Mouse (Mus musculus) layer of hippocampus, postnatal 10 days (tissue): Measurements from ENCODE around the gene Dis3l2. TPM values are rescaled to one million over a fixed set of nuclear protein-coding genes. Genes with fewer than 3 reads are reported as not detected.
A peak's percentile ranks its signal among the peaks of the same experiment; 100 is the strongest.

Experiments used
- DNase-seq, 2 experiments: peaks; one replicate each; pipeline ENCODE4 v3.0.0; 2021; ENCODE audit warnings: low spot score in 2 of 2
- total RNA-seq, 2 experiments: library from RNA; stranded (reverse); gene quantifications; 2 replicates each; pipeline ENCODE4 v1.2.3; 2021

Gene Dis3l2
- total RNA-seq, 2 experiments from 2014 or later: 27.6 to 28.7 TPM

DNA sequence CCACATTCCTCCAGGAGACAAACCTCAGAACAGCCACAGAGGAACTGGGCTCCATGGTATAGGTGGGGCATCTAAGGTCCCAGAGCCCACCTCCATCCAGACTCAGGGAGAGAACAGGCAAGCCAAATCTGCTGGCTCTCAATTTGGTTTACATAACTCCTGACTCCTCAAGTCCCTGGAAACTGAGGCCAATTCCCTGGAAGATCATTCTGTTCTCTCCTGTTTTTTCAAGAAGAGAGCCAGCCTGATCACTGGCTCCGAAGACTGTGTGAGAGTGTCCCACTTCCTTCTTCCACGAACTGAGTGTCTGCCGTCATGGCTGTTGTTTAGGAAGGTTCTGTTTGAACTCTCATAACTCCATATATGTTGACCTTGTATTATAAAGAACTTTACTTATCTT, 305.5 kb downstream of the Dis3l2 start:
- no peak for DNase-seq

DNA sequence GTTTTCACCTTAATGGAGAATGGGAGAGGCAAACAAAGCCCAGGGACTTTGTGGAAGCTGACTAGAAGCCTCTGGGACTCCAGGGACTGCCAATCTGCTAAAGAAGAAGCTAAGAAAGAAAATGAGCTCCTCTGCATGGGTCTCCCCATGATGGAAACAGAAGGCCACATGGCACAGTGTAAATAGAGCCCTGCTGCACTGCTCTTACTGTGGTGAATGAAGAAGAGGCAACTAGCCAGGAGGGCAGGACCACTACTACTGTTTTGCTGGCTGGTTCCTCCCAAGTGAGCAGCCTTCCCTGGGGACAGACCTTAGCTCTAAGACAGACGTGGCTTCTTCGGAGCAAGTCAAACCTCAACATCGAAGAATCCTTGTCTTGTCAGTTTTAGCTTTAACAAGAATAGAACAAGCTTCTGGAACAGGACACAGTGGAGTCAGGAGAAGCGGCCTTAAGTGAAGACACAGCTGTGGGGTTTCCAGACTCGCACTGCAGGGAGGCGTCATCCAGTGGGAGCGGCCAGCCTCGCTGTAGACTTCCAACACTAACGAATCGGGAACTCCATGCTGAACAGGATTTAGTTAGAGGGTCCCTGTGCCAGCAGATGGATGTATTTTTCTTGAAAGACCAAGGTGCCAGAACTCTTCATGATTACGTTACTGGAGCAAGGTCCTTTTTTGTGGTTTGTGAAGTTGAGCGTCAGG, 307.2 kb downstream of the Dis3l2 start:
- DNase-seq: no peak

DNA sequence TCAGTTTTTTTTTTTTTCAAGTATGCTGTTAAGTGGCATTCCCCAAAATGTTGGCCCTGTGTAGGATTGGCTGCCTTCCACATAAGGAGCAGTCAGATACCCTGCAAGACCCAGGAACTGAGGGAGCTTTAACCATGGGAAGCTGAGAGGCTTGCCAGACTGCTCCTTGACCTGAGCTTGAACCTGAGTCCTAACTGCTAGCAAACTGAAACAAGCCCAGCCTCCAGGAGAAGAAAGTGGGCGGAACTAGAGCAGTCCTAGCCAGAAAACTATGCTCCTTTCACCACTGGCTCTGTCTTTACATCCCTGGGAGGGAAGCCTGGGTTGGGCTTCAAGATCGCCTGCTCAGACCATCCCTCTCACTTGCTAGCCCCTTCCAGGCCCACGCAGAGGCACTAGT, 308.1 kb downstream of the Dis3l2 start:
- DNase-seq: no peak

- no peak for DNase-seq
Observed at GRCm38 (mm10) chr1:87012606-87013005, 309.0 kb downstream of the Dis3l2 start.

- no peak for DNase-seq
Observed at GRCm38 (mm10) chr1:87020714-87021113, 317.1 kb downstream of the Dis3l2 start.

DNA sequence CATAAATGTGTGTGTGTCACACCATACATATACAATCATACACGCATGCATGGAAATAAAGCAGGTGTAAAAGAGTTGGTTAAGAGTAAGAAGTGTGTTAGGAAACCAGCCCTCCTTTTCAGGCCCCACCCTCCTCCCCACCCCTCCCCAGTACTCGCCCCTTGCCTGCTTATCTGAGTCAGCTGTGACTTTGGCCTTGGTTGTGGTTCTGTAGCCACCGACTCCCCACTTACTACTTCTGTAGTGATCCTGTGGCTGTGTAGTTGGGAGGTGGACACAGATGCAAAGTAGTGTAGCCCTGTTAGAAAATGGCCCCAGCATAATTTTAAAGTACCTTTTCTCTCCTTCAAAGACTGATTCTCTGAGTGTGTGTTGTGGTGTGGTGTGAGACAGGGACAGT, 318.0 kb downstream of the Dis3l2 start:
- DNase-seq: no peak

DNA sequence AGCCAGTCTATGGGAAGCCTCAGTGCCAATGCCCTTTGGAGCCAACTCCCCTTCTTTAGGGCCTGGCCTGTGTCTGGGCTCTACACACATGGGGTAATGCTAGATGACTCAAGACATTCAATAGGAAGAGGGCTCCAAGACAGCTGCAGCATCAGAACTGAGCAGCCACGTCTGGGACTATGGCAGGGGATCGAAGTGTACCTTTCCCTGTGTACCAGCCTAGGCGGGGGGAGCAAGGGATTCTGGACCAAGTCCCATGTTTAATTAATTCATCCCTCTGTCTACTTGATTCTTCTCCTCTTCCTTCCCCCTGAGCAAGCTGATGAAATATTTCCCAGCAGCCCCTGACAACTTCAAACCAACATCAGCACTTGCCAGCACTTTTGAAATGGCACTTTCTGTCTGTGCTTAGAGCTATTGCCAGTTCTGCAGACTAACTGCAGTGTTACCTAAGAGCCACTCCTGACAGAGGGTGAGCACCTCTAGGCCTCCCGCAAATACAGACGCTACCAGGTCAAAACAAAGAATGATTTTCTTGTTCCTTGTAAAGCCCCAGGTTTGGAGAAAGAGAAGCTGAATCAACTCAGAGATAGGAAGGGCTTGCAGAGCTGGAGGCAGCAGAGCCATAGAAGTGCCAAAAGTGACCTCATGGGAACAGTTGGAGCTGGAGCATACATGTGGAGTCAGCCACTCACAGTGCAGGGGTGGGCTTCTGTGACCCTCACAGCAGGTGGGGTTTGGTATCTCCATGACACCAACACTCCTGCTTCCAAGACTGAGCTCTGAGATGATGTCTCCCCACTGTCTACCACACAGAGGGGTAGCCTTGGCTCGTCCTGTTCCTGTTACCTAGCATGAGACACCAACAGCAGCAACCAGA, 319.9 kb downstream of the Dis3l2 start:
- no peak for DNase-seq

GRCm38 (mm10) chr1:87025021-87025420, 321.4 kb downstream of the Dis3l2 start:
- DNase-seq: no peak

DNA sequence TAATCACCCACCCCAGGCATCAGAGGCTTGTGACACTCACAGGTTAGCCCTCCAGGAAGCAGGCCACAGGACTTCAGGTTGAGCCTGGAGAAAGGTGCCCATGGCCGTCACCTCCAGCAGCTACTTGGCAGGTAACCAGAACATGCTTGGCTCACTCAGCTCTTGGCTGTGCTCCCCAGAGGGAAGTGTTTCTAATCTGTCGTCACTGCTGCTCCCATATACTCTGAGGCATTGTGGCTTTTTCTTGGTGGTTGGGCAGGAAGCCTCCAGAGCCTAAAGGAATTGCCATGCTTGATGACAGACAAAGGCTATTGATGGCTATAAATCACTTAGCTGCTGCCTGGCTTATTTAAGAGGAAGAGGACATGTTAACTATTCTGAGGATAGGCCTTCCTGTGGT, 325.2 kb downstream of the Dis3l2 start:
- no peak for DNase-seq

GRCm38 (mm10) chr1:87030652-87031051, 327.0 kb downstream of the Dis3l2 start:
- no peak for DNase-seq

GRCm38 (mm10) chr1:87032466-87032865, 328.9 kb downstream of the Dis3l2 start:
- no peak for DNase-seq

DNA sequence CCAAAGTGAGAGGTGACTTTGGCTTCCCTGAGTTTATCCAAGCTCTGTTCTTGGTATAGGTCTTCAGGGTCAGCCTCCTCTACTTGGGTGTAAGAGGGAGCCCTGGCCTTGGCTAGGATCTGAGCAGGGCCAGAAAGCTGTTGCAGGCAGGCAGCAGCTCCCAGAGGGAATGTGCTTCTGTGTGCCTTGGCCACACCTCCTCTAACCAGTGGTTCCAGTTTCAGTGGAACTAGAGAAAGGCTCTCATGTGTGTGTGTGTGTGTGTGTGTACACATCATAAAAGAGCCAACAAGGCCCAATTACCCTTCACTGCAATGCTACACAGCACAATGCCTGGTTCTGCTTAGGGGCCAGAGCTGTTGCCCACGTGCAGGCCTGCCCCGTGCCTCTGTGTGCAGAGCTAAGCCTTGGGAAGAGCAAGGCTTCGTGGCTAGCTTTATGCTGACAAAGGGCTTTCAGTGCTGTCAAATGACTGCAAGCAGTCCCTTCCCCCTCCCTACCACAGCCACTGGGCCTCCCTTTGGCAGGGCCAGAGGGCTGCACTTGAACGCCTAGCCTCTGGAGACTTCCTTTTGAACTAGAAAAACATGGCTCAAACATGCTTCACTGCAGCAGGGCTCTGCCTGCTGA, 332.0 kb downstream of the Dis3l2 start:
- no peak for DNase-seq

DNA sequence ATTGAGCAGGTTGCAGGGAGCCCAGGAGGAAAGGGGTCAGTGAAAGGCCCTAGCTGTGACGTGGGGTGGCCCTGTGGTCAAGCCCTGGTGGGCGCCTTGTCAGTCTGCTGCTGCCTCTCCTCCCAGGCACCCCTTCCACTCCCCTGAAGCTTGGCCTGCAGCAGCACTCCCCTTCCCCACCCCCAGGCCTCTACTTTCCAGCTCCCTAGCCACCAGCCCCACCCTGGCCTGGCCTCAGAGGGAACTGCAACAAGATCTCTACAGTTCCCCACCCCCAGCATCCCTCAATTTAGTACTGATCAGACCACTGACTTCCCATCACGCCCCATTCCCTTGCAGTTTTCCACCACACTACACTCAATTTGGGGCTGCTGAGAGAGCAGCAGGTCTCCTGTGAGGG, 332.7 kb downstream of the Dis3l2 start:
- no peak for DNase-seq

DNA sequence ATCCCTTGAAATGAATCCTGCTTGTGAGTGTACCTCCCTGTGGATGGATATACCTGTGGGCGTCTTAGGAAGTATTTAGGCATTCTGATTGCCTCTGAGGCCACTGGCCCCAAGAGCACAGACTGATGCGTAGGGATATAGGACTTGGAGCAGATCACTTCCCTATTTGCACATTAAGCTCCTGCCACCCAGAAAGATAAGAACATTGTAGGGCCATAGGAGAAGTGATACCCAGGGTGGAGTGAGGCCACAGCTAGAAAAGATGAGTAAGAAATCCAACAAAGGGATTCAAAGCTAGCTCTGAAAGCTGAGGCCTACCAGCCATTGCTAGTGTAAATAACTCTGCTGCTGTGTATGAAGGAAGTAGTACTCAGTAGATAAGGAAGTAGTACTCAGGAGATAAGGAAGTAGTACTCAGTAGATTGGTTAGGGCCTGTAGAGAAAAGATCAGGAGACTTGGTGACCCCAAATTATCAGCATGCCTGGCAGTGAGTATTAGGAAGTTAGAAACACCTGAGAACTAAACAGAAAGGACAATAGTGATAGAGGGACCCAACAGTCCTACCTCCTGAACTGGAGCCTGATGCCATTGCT, 335.0 kb downstream of the Dis3l2 start:
- DNase-seq: no peak

DNA sequence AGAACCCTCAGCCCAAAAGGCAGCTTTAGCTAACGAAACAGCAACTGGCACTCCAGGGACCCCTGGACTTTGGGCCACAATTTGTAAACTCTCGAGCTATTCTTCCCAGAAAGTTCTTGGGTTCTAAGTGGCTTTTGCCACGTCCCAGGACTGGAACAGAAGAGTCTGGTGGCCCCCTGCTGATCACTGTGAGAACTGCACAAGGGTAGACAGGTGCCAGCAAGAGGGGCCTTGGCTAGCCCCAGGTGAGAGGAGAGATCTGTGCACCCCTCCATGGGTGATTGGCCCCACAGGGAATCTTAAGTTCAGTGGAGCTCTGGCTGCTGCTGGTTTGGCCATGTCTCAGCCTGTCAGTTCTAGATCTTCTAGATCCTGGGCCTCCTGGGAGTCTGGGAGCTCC, 337.5 kb downstream of the Dis3l2 start:
- DNase-seq: peak; percentile 79 to 82

DNA sequence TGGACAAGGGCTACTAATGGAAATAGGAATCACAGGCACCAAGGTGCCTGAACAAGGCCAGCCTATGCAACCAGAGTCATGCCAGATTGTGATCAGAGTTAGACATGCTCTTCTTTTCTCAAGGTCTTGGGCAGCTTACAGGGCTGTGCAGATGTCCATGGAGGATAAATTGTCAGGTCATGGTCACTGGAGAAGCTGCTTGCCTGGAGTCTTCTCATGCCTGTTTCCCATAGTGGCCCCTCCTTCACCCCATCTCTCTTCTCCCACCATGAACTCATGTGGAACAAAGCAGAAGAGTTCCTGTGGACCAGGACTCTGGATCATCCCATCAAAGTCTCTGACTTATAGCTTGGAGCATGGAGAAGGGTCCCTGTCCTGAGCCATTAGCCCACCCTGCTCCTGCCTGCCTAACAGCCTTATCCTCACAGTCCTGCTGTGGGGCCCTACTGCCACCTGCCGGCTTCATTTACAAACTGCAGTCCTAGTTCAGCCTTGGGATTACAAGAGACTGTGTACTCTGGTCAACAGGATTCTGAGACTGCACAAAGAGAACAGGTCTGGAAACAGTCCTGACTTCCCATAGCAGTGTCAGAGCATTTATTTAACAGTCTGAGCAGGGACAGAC, 338.3 kb downstream of the Dis3l2 start:
- DNase-seq: peak; percentile 90 to 91

GRCm38 (mm10) chr1:87050072-87050471, 346.5 kb downstream of the Dis3l2 start:
- DNase-seq: no peak

- DNase-seq: no peak
Observed at GRCm38 (mm10) chr1:87050700-87051099, 347.1 kb downstream of the Dis3l2 start.

DNA sequence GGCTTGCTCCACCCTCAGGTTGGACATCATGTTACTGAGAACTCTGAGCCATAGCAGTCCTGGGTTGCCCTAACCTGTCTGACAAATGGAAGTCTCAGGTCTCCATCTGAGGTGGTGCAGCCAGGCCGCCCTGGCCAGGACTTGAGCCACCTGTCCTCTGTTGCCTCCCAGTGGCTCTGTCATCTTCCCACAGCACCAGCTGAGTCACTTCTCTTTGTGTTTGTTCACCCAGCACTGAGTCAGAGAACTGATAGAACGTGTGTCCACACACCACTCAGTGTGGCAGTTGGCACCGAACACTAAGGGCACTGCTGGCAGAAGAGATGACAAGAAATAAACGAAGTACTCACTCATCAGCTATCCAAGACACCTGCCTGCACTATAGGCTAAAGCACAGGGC, 347.8 kb downstream of the Dis3l2 start:
- no peak for DNase-seq

GRCm38 (mm10) chr1:87057075-87057474, 353.5 kb downstream of the Dis3l2 start:
- no peak for DNase-seq

GRCm38 (mm10) chr1:87059042-87059665, 355.5 kb downstream of the Dis3l2 start:
- no peak for DNase-seq
